Mouse (Mus musculus): ENCODE results near the gene Cpm. TPM values are rescaled to one million over a fixed set of nuclear protein-coding genes. Genes with fewer than 3 reads are reported as not detected.

Gene Cpm
- total and polyA plus RNA-seq, 2 experiments from 2014 or later: 2.3 to 2.4 TPM

DNA sequence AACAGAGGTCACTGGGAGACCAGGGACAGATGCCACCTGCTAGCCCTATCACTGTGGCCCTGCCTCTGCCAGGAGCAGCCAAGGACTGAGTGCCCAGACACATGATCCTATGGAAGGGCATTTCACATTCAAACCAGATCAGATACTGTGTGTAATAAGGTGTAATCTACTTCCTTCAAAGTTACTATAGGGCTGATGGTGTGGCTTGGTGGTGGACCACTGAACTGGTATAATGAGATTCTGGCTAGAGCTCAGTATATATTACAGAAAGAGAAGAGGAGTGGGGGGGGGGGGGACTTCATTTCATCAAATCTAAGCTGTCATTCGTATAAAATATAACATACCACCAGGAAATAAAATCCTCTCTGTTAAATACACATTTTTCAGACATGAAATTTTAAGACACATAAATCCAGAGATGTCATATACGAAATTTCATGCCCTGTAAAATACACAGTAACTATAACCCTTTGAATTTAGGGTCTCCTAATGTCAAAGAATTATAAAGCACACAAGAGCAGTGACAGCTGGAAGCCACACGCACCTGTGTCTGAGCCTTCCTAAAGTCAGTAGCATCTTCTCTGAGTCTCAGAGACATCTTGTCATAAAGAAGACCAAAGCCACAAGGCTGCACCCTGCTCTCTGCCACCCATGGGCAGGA, 45.2 kb downstream of the Cpm start:
- no peak for ATAC-seq

DNA sequence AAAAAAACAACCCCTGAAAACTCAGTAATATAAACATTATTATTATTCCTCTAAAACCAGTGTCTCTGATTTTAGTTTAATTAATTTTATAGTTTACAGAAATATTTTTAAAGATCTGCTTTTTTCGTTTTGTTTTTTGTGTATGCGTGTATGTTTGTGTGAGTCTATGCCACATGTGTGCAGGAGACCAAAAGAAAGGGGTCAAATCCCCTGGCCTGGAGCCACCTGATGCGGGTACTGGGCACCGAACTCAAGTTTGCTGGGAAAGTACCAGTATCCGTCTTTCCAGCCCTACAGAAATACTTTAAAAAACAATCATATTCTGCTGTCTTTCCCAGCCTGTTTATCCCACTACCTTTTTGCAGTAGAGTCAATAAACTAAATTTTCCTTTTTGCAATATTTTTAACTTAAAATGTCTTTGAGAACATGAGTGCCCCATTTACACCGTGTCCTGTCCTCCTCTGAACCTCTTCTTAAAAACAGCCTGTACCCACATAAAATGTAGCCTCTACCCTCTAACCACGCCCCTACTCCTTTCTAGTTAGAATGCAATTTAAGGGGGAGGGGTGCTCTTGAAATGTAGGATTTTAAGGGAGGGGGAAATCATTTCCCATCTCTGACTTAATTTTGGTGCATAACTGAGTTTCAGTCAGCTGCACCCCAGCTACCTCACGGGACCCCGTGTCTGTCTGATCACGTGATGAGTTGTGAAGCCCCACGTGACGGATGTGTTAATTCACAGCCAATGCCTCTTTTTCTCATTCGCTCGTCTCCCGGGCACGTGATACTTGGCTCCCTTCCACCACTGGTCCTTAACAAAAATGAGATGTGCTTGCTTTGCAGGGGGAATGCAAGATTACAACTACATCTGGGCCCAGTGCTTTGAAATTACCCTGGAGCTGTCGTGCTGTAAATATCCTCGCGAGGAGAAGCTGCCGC, 46.1 kb downstream of the Cpm start:
- Histone ChIP-seq H3K27ac (peak overlapping the region; percentile 83), H3K4me1 (ENCODE audit: insufficient read depth, low read length) (no peaks in the 10 kb centered on the region), H3K9ac (replicated peaks; ENCODE audit: low read length) (peak overlapping the region; percentile 43; the same call in 1 of the 2 replicates), H3K36me3 (ENCODE audit: insufficient read depth, low read length) (no peaks in the 10 kb centered on the region), H3K9me3 (ENCODE audit: low read length) (no peaks in the 10 kb centered on the region), H3K4me2 (ENCODE audit: low read depth, low read length) (peak overlapping the region; percentile 69), H3K27me3 (ENCODE audit: insufficient read depth, low read length) (no peaks in the 10 kb centered on the region), H3K4me3 (ENCODE audit: low read length) (peak overlapping the region; percentile 26)
- peak; percentile 84 for ATAC-seq
- no peak for TF ChIP-seq CTCF (IDR thresholded peaks at IDR 0.05; ENCODE audit: low read depth)
- DNase-seq (ENCODE audit: low spot score): peak; percentile 97
- 33% methylated on average over 20 of the region's 20 CpGs for WGBS

More for the DNA sequence above, 45.2 kb downstream of the Cpm start:
- Histone ChIP-seq H3K27me3 (ENCODE audit: insufficient read depth, low read length) (no peaks in the 10 kb centered on the region), H3K4me2 (ENCODE audit: low read depth, low read length) (no peak overlapping the region), H3K27ac (no peak overlapping the region), H3K4me1 (ENCODE audit: insufficient read depth, low read length) (no peaks in the 10 kb centered on the region), H3K36me3 (ENCODE audit: insufficient read depth, low read length) (no peaks in the 10 kb centered on the region), H3K9ac (replicated peaks; ENCODE audit: low read length) (no peak overlapping the region), H3K4me3 (ENCODE audit: low read length) (no peak overlapping the region), H3K9me3 (ENCODE audit: low read length) (no peaks in the 10 kb centered on the region)
- no peak for DNase-seq (ENCODE audit: low spot score)
- 80% methylated on average over 3 of the region's 3 CpGs for WGBS
- no peak for TF ChIP-seq CTCF (IDR thresholded peaks at IDR 0.05; ENCODE audit: low read depth)

DNA sequence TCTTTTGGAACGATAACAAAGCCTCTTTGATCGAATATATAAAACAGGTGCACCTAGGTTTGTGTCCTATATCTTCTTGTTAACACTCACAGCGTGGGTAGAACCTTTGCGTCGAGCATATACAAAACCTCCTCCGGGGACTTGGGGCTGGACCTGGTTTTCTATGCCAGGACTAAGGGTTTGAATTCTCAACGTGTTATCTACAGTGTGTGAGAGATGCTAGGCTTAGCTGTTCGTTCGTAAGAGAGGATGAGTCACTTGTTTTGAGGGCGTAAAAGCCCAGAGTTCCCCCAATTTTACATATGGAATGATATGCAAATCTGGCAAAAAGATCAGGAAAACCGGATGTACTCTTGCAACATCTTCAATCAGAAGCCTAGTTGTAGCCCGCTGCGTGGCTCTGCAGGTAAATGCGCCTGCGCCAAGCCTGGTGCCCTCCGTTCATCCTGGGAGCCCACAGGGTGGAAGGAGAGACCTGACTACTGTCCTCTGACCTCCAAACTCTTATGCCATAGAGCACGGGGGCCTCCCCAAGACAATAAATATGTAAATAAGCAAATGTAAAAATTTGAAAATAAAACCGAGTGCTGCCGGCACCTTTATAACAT, 46.8 kb downstream of the Cpm start:
- Histone ChIP-seq H3K4me1 (ENCODE audit: insufficient read depth, low read length) (no peaks in the 10 kb centered on the region), H3K9ac (replicated peaks; ENCODE audit: low read length) (peak overlapping the region; percentile 43), H3K4me3 (ENCODE audit: low read length) (peak overlapping the region; percentile 26), H3K27ac (peak overlapping the region; percentile 83), H3K27me3 (ENCODE audit: insufficient read depth, low read length) (no peaks in the 10 kb centered on the region), H3K9me3 (ENCODE audit: low read length) (no peaks in the 10 kb centered on the region), H3K4me2 (ENCODE audit: low read depth, low read length) (peak overlapping the region; percentile 69), H3K36me3 (ENCODE audit: insufficient read depth, low read length) (no peaks in the 10 kb centered on the region)
- no peak for TF ChIP-seq CTCF (IDR thresholded peaks at IDR 0.05; ENCODE audit: low read depth)
- DNase-seq (ENCODE audit: low spot score) (peak; percentile 73), ATAC-seq (peak; percentile 67)
- WGBS: 27% methylated on average over 19 of the region's 19 CpGs

DNA sequence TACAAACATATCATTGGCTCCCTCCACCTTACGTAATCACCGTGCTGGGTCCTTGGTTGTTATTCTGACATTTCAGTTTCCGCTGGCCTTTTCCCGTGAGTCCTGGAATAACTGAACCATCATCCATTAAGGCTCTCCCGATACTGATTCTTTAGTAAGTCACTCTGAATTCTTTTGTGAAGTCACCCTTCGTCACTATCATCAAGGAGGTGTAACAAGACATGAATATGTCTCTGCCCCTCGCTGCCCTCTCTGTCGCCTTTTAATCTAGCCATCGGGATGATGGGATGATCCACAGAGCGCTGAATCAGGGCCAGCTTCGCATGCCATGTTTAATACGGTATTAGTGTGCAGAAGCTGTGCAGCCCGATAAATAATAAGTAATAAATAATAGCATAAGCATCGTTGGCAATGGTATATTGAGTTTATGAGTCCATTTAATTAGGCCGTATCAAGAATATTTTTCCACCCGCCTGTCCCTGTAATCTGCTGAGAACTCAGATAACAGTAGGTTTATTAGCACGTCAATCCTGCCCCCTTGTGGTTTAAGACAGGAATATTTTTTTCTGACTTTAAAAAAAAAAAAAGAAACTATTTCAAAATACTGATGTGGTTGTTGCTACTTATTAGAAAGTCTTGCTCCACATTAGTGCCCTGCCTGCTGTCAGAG, 47.5 kb downstream of the Cpm start:
- no peaks in the 10 kb centered on the region for H3K27me3 ChIP-seq (ENCODE audit: insufficient read depth, low read length)
- peak; percentile 86 for DNase-seq (ENCODE audit: low spot score)
- H3K36me3 ChIP-seq (ENCODE audit: insufficient read depth, low read length): no peaks in the 10 kb centered on the region
- H3K9me3 ChIP-seq (ENCODE audit: low read length): no peaks in the 10 kb centered on the region
- peak overlapping the region; percentile 69 for H3K4me2 ChIP-seq (ENCODE audit: low read depth, low read length)
- ATAC-seq: peak; percentile 48
- peak overlapping the region; percentile 26 for H3K4me3 ChIP-seq (ENCODE audit: low read length)
- peak; percentile 72 for TF ChIP-seq CTCF (IDR thresholded peaks at IDR 0.05; ENCODE audit: low read depth)
- H3K9ac ChIP-seq (replicated peaks; ENCODE audit: low read length): peak overlapping the region; percentile 43
- WGBS: 22% methylated on average over 17 of the region's 17 CpGs
- H3K27ac ChIP-seq: peak overlapping the region; percentile 83; the same call in 1 of the 2 replicates
- no peaks in the 10 kb centered on the region for H3K4me1 ChIP-seq (ENCODE audit: insufficient read depth, low read length)

DNA sequence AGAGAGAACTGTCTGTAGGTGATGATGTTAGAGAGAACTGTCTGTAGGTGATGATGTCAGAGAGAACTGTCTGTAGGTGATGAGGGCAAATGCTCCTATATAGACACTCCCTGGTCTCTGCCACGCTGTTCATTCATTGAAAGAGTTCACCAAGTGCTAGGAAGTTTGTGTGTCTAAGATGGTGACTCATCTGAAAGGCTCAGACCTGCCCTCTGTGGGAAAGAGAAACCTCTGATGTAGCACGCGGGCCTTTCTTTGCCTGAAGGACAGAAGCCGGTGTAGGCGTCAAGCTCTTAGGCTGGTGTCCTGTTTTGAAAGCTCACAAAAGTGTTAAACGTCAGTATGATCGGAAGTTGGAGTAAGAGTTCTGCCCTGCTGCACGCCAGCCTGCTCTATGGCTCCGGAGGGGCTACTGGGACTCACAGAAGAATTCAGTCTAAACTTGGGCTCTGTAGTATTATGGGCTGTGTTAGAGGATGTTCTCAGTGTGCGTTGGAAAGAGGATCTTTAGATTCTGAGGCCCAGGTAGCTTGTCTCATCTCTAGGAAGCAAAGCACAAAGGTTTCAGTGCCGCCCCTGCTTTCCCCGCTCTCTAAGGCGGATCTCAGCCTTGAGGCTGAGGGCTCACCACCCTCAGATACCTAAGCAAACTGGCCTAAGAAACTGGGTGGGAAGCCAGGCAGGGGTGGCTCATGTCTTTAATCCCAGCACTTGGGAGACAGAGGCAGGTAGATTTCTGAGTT, 48.4 kb downstream of the Cpm start:
- no peaks in the 10 kb centered on the region for H3K4me1 ChIP-seq (ENCODE audit: insufficient read depth, low read length)
- H3K9ac ChIP-seq (replicated peaks; ENCODE audit: low read length): no peak overlapping the region
- no peaks in the 10 kb centered on the region for H3K9me3 ChIP-seq (ENCODE audit: low read length)
- no peaks in the 10 kb centered on the region for H3K27me3 ChIP-seq (ENCODE audit: insufficient read depth, low read length)
- 79% methylated on average over 13 of the region's 13 CpGs for WGBS
- ATAC-seq: no peak
- no peak for TF ChIP-seq CTCF (IDR thresholded peaks at IDR 0.05; ENCODE audit: low read depth)
- no peak overlapping the region for H3K4me3 ChIP-seq (ENCODE audit: low read length)
- no peak overlapping the region for H3K27ac ChIP-seq
- no peak for DNase-seq (ENCODE audit: low spot score)
- H3K4me2 ChIP-seq (ENCODE audit: low read depth, low read length): no peak overlapping the region
- H3K36me3 ChIP-seq (ENCODE audit: insufficient read depth, low read length): no peaks in the 10 kb centered on the region

DNA sequence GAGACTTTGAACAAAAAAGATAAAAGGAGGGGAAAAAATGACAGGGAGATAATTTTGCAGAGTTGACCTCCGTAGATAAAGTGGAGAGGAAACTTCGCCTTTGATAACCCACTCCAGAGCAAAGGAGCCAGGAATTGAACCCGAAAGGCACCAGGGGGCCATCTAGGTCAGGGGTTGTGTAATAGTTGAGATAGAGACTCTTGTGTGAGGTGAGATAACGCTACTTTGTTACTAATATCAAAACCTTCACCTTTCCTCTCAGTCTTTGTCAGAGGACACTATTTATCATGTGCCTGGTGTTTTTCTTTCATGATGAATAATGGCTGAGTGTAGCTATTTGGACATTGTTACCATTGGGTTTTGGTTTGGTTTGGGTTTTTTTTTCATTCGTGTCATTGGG, 49.1 kb downstream of the Cpm start:
- Histone ChIP-seq H3K4me1 (ENCODE audit: insufficient read depth, low read length) (no peaks in the 10 kb centered on the region), H3K9ac (replicated peaks; ENCODE audit: low read length) (no peak overlapping the region), H3K36me3 (ENCODE audit: insufficient read depth, low read length) (no peaks in the 10 kb centered on the region), H3K9me3 (ENCODE audit: low read length) (no peaks in the 10 kb centered on the region), H3K27me3 (ENCODE audit: insufficient read depth, low read length) (no peaks in the 10 kb centered on the region), H3K4me2 (ENCODE audit: low read depth, low read length) (no peak overlapping the region), H3K4me3 (ENCODE audit: low read length) (no peak overlapping the region), H3K27ac (no peak overlapping the region)
- WGBS: 86% methylated on average over 5 of the region's 5 CpGs
- TF ChIP-seq CTCF (IDR thresholded peaks at IDR 0.05; ENCODE audit: low read depth): no peak
- no peak for ATAC-seq
- no peak for DNase-seq (ENCODE audit: low spot score)

All from hindbrain, postnatal 0 days (tissue).